Mouse (Mus musculus) liver, embryonic 11.5 days (tissue): ENCODE results near the gene Arhgdig. TPM values are rescaled to one million over a fixed set of nuclear protein-coding genes. Genes with fewer than 3 reads are reported as not detected.

Source experiments
- ATAC-seq: fragments of 200-750 bp; cut with Nextera tagmentation; replicated peaks from 2 replicates; pipeline ENCODE4 v1.8.0; 2017; ENCODE audit warnings: moderate number of reproducible peaks, mild to moderate bottlenecking, moderate TSS enrichment, moderate library complexity; ENCODE audit not compliant: low FRiP score
- DNase-seq: peaks from one replicate; pipeline ENCODE4 v3.0.0-alpha.2; 2017; ENCODE audit warnings: low spot score
- H3K27ac ChIP-seq: fragments of 300-500 bp; sonication (generic); 2 replicates; pipeline ENCODE4 v1.5.1; 2014; ENCODE audit warnings: mild to moderate bottlenecking, low read depth, low read length, control low read depth
- H3K27me3 ChIP-seq: fragments of 300-500 bp; sonication (generic); replicated peaks from 2 replicates; pipeline ENCODE4 v1.6.1; 2014; ENCODE audit warnings: low read length, mixed read lengths; ENCODE audit not compliant: control insufficient read depth, insufficient read depth
- H3K36me3 ChIP-seq: fragments of 300-500 bp; sonication (generic); 2 replicates; pipeline ENCODE4 v1.6.1; 2014; ENCODE audit warnings: mild to moderate bottlenecking, low read length, moderate library complexity, mixed read lengths; ENCODE audit not compliant: control insufficient read depth, insufficient read depth
- H3K4me1 ChIP-seq: fragments of 300-500 bp; sonication (generic); replicated peaks from 2 replicates; pipeline ENCODE4 v1.6.1; 2014; ENCODE audit warnings: low read length, mixed read lengths; ENCODE audit not compliant: control insufficient read depth, insufficient read depth
- H3K4me2 ChIP-seq: fragments of 300-500 bp; sonication (generic); 2 replicates; pipeline ENCODE4 v1.6.1; 2014; ENCODE audit warnings: mild to moderate bottlenecking, control low read depth, moderate library complexity
- H3K4me3 ChIP-seq: fragments of 300-500 bp; sonication (generic); 2 replicates; pipeline ENCODE4 v1.5.1; 2014; ENCODE audit warnings: low read depth, low read length, control low read depth
- H3K9ac ChIP-seq: fragments of 300-500 bp; sonication (generic); 2 replicates; pipeline ENCODE4 v1.6.1; 2014; ENCODE audit warnings: low read depth, low read length, control low read depth
- H3K9me3 ChIP-seq: fragments of 300-500 bp; sonication (generic); 2 replicates; pipeline ENCODE4 v1.6.1; 2016; ENCODE audit warnings: low read length, inconsistent platforms, mixed read lengths; ENCODE audit not compliant: control insufficient read depth
- WGBS: fragments of 180-500 bp; shearing (Covaris S2); extraction: QIAGEN DNeasy Blood & Tissue Kit; methylation state at CpG from one replicate; pipeline ENCODE4 v1.1.7; 2014; 5-methylcytosine and 5-hydroxymethylcytosine counted together
- polyA plus RNA-seq: library from polyadenylated mRNA; unstranded; fragments of >200 nt; fragmentation: Nextera tagmentation; extraction: Ambion mirVana; gene quantifications from 2 replicates; pipeline ENCODE4 v1.2.1, GENCODE M21; 2014

Gene Arhgdig
- polyA plus RNA-seq, 1 experiment from 2014 or later = 28.8 TPM

DNA sequence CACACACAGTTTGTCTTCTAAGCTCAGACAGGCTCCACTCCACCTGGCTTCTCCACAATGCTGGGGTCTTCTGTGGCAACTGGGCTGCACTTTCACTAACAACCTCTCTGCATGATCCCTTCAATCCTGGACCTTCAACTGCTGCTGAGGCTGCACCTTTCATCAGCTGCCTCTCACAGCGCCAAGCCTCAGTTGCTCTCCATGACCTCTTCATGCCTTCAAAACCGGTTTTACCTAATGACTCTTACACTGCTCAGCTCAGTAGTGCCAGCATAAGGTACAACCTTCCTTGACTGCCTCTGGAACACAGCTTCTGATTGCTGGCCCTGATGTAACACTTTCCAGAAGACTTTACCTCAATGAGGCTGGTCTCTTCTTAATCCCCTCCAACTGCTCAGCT, 13.9 kb upstream of the Arhgdig start:
- H3K4me2 ChIP-seq = no peak overlapping the region
- ATAC-seq = no peak
- 64% methylated on average over 2 of the region's 2 CpGs for WGBS
- H3K9ac ChIP-seq = no peak overlapping the region
- no peak for DNase-seq
- H3K4me1 ChIP-seq = no peaks in the 10 kb centered on the region
- H3K36me3 ChIP-seq = no peaks in the 10 kb centered on the region
- H3K27ac ChIP-seq = no peak overlapping the region
- no peaks in the 10 kb centered on the region; the same call in 1 of the 2 replicates for H3K27me3 ChIP-seq
- H3K9me3 ChIP-seq = no peaks in the 10 kb centered on the region
- H3K4me3 ChIP-seq = no peak overlapping the region

DNA sequence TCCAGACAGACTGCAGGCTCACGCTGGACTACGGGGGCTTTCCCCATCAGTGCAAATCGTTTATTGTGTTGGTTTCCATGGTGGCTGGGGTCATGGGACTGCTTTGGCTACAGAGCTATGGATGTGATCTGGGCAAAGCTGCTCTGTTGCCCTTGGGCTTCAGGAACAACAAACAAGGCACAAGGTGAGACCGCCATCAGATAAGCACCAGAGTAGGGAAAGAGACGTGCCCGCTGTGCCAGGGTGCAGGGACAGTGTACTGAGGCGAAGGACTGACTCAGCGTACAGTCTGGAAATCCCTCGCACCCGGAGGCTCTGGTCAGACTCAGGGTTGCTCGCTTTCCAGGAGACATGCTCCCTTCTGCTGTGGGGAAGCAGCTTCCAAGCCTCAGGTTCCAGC, 5.1 kb upstream of the Arhgdig start:
- no peaks in the 10 kb centered on the region for H3K27me3 ChIP-seq
- ATAC-seq = no peak
- H3K4me1 ChIP-seq = no peaks in the 10 kb centered on the region
- H3K4me2 ChIP-seq = no peak overlapping the region
- no peak overlapping the region for H3K9ac ChIP-seq
- no peak for DNase-seq
- no peak overlapping the region for H3K4me3 ChIP-seq
- no peak overlapping the region for H3K27ac ChIP-seq
- no peaks in the 10 kb centered on the region for H3K36me3 ChIP-seq
- no peaks in the 10 kb centered on the region for H3K9me3 ChIP-seq
- 82% methylated on average over 11 of the region's 11 CpGs for WGBS

DNA sequence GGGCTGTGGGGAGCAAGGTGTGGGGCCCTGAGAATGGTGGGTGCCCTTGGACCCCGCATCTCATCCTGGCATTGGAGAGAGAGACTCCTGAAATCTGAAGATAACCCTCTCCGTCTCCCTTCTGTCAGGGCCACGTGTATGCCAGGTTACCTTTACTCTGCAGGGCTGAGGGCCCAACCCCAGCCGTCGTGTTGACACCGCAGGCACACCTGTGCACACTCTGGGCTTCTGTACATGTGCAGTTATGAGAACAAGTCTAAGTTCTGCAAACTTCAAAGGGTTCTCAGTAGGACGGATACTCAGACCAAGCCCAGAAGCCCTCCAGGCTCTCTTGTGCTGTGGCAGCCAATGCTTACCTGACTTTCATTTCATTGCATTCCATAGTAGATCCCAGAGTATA, 4.7 kb upstream of the Arhgdig start:
- ATAC-seq = no peak
- Histone ChIP-seq H3K9ac (no peak overlapping the region), H3K36me3 (no peaks in the 10 kb centered on the region)

DNA sequence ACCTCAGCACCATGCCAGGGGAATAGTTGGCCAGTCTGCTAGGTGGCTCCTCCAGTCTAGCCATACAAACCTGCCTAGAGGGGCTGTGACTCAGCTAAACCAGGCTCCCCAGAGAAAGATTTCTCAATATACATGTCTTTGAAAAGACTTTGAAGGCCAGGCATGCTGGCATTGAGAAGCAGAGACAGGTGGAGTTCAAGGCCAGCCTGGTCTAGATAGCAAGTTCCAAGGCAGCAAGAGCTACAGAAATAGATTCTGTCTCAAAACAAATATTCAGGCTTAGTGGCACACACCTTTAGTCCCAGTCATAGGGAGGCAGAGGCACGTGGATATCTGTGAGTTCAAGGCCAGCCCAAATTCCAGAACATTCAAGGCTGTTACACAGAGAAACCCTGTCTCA, 1.2 kb downstream of the Arhgdig start:
- Histone ChIP-seq H3K27me3 (peaks cover 43% of the 10 kb centered on the region), H3K4me2 (no peak overlapping the region), H3K4me1 (peaks cover 21% of the 10 kb centered on the region), H3K9ac (no peak overlapping the region), H3K36me3 (no peaks in the 10 kb centered on the region), H3K4me3 (no peak overlapping the region), H3K9me3 (no peaks in the 10 kb centered on the region), H3K27ac (no peak overlapping the region)
- ATAC-seq = no peak
- 43% methylated on average over 1 of the region's 1 CpGs for WGBS
- DNase-seq = no peak

More for the DNA sequence above, 4.7 kb upstream of the Arhgdig start:
- WGBS = 80% methylated on average over 7 of the region's 7 CpGs
- Histone ChIP-seq H3K27me3 (no peaks in the 10 kb centered on the region; the same call in 1 of the 2 replicates), H3K4me1 (no peaks in the 10 kb centered on the region), H3K27ac (no peak overlapping the region), H3K4me2 (no peak overlapping the region), H3K9me3 (no peaks in the 10 kb centered on the region), H3K4me3 (no peak overlapping the region)
- DNase-seq = no peak

DNA sequence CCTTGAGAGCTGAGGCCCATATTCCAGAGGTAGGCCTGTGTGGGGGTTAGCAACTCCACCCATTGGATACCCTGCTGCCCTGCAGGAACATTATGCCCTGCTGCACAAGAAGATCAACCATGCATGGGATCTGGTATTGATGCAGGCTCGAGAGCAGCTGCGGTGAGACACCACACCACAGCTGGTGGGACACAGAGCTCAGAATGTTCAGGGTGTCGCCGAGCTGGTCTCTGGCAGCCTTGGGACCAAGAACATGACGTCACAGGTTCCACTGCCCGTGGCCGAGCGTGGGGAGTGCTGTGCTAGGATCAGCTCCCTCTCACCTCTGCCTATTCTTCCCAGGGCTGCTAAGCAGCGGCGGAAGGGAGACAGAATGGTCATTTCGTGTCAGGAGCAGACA, 2.8 kb downstream of the Arhgdig start:
- peaks cover 36% of the 10 kb centered on the region for H3K4me1 ChIP-seq
- H3K9me3 ChIP-seq = no peaks in the 10 kb centered on the region
- peaks cover 59% of the 10 kb centered on the region for H3K27me3 ChIP-seq
- no peak for ATAC-seq
- no peak overlapping the region for H3K4me3 ChIP-seq
- WGBS = 36% methylated on average over 11 of the region's 11 CpGs
- H3K27ac ChIP-seq = no peak overlapping the region
- DNase-seq = no peak
- no peaks in the 10 kb centered on the region for H3K36me3 ChIP-seq
- H3K4me2 ChIP-seq = no peak overlapping the region
- no peak overlapping the region for H3K9ac ChIP-seq

DNA sequence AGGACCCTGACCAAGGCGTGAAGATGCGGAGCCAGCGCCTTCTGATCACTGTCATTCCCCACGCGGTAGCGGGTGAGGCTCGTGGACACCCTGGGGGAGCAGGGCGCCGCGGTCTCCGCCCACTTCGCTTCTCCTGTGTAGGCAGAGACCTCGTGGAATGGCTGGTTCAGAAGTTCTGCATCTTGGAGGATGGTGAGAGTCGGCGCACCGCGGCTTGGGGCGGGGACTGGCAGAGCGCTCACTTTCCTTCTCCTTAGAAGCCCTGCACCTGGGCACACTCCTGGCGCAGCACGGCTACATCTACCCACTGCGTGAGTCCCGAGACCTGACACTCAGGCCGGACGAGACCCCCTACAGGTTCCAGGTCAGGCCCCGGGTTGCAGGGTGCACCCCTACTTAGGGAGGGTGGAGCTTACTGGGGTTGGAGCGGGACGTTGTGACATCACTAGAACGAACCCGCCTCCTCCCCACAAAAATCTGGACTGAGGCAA, 4.2 kb downstream of the Arhgdig start:
- peak overlapping the region; percentile 56 for H3K4me3 ChIP-seq
- no peaks in the 10 kb centered on the region for H3K9me3 ChIP-seq
- H3K27ac ChIP-seq = no peak overlapping the region
- no peaks in the 10 kb centered on the region for H3K36me3 ChIP-seq
- no peak for ATAC-seq
- peaks cover 40% of the 10 kb centered on the region for H3K4me1 ChIP-seq
- peak overlapping the region; percentile 53 for H3K9ac ChIP-seq
- peak overlapping the region; percentile 98 for H3K4me2 ChIP-seq
- H3K27me3 ChIP-seq = peaks cover 59% of the 10 kb centered on the region
- peak; percentile 47 for DNase-seq
- 1% methylated on average over 30 of the region's 30 CpGs for WGBS

DNA sequence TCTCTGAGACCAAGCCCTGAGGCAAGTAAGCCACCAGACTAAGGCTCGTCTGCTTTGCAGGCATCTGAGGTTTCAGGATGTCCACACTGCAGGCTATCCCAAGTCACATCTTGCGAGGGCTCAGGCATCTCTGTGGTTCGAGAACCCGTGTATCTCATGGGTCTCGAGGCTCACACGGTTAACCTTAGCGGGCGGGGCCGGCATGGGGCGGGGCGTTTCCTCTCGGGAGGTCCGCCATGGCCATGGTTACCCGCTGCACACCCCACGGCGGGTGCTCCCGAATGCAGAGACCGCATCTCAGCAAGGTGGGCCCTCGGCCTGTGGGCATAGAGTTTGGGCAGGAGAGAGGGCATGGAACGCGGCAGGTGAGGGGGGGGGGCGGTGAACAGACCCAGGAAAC, 4.8 kb downstream of the Arhgdig start, which contains the start of gene Rgs11:
Gene Rgs11 (plus strand): TSS at position 215 of the 400 bp plus-strand sequence.
- peak within 1 kb of the TSS; percentile 53 for H3K9ac ChIP-seq
- H3K27me3 ChIP-seq = peaks cover 59% of the 10 kb centered on the region
- peaks cover 44% of the 10 kb centered on the region for H3K4me1 ChIP-seq
- peak within 1 kb of the TSS; percentile 98 for H3K4me2 ChIP-seq
- ATAC-seq (peak; percentile 35; the same call in 1 of the 2 replicates), DNase-seq (peak; percentile 58)
- H3K4me3 ChIP-seq = peak within 1 kb of the TSS; percentile 72
- H3K9me3 ChIP-seq = no peaks in the 10 kb centered on the region
- no peak within 1 kb of the TSS for H3K27ac ChIP-seq
- WGBS = 2% methylated on average over 21 of the region's 22 CpGs
- 0 out of 2 replicates have a peak, but pooled peaks cover 4% of the 10 kb centered on the region for H3K36me3 ChIP-seq

DNA sequence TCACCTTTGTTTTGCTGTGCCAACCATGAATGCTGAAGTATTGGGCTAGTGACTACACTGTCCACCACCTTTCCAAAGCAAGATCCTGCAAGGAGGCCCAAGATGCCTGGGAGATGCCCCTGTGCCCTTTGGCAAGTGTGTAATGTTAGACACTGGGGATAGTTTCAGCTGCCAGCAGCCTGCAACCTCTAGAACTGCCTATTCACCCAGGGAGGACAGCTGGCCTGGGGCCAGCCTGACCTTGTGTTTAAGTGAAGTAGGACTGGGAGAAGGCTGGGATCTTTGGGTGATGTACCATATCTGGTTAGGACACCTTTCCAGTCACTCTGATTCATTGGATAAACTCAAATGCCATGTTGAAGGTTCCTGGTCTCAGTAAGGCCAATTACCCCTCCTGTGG, 5.6 kb downstream of the Arhgdig start:
- Histone ChIP-seq H3K4me3 (peak overlapping the region; percentile 72; the same call in 1 of the 2 replicates), H3K36me3 (0 out of 2 replicates have a peak, but pooled peaks cover 4% of the 10 kb centered on the region), H3K9me3 (no peaks in the 10 kb centered on the region), H3K4me2 (peak overlapping the region; percentile 98), H3K27ac (no peak overlapping the region), H3K4me1 (peaks cover 44% of the 10 kb centered on the region), H3K9ac (no peak overlapping the region), H3K27me3 (peaks cover 59% of the 10 kb centered on the region)
- DNase-seq = no peak
- no peak for ATAC-seq
